Mouse (Mus musculus) layer of hippocampus, postnatal 36 days (tissue): ENCODE measurements around the gene Sema3b. TPM values are rescaled to one million over a fixed set of nuclear protein-coding genes. Genes with fewer than 3 reads are reported as not detected.
"Not testable (repeated sequence)": the region's sequence is repeated elsewhere in the genome, so short reads cannot be mapped to it uniquely, and the experiment has no call there.

Experiments used
- DNase-seq, 2 experiments: peaks; one replicate each; pipeline ENCODE4 v3.0.0; 2022
- total RNA-seq, 2 experiments: library from RNA; stranded (reverse); gene quantifications; 2 replicates each; pipeline ENCODE4 v1.2.3; 2021

Gene Sema3b
- total RNA-seq, 2 experiments from 2014 or later = 1.7 to 2.2 TPM

GRCm38 (mm10) chr9:107587833-107588639, 21.0 kb downstream of the Sema3b start:
- no peak for DNase-seq

- DNase-seq = peak; percentile 97 to 98
Measured at GRCm38 (mm10) chr9:107586974-107587832, 21.8 kb downstream of the Sema3b start, which contains the start of gene Ifrd2. Gene Ifrd2 (plus strand): TSS chr9:107587642.

- DNase-seq = no peak
Measured at GRCm38 (mm10) chr9:107586504-107586903, 22.5 kb downstream of the Sema3b start.

- DNase-seq = peak in 1 of 2 experiments; percentile 1
Measured at GRCm38 (mm10) chr9:107583174-107583573, 25.9 kb downstream of the Sema3b start.

- DNase-seq = peak in 1 of 2 experiments; percentile 1
Measured at GRCm38 (mm10) chr9:107582509-107583062, 26.4 kb downstream of the Sema3b start.

- no peak for DNase-seq
Measured at GRCm38 (mm10) chr9:107581584-107581983, 27.4 kb downstream of the Sema3b start.

GRCm38 (mm10) chr9:107580501-107581317, 28.3 kb downstream of the Sema3b start, which contains the start of gene Hyal3:
Gene Hyal3 (plus strand): TSS chr9:107580818.
- peak; percentile 88 to 90 for DNase-seq

GRCm38 (mm10) chr9:107579023-107579900, 29.8 kb downstream of the Sema3b start:
- DNase-seq = no peak

- no peak for DNase-seq
Measured at GRCm38 (mm10) chr9:107578587-107578986, 30.4 kb downstream of the Sema3b start, which contains the start of gene Naa80. Gene Naa80 (plus strand): TSS chr9:107578887.

- DNase-seq = no peak
Measured at GRCm38 (mm10) chr9:107577871-107578270, 31.2 kb downstream of the Sema3b start.

- DNase-seq = peak; percentile 47 to 49
Measured at GRCm38 (mm10) chr9:107576357-107577107, 32.5 kb downstream of the Sema3b start, which contains the start of gene Hyal1. Gene Hyal1 (plus strand): TSS chr9:107576927.

- no peak for DNase-seq
Measured at GRCm38 (mm10) chr9:107575579-107576356, 33.3 kb downstream of the Sema3b start.

- DNase-seq = not testable (repeated sequence)
Measured at GRCm38 (mm10) chr9:107573774-107574173, 35.3 kb downstream of the Sema3b start.

- no peak for DNase-seq
Measured at GRCm38 (mm10) chr9:107572327-107572662, 36.7 kb downstream of the Sema3b start.

- no peak for DNase-seq
Measured at GRCm38 (mm10) chr9:107571534-107572326, 37.3 kb downstream of the Sema3b start.

- DNase-seq = no peak
Measured at GRCm38 (mm10) chr9:107570845-107571244, 38.2 kb downstream of the Sema3b start.

GRCm38 (mm10) chr9:107570016-107570415, 39.0 kb downstream of the Sema3b start:
- DNase-seq = no peak

GRCm38 (mm10) chr9:107569270-107569669, 39.8 kb downstream of the Sema3b start:
- DNase-seq = no peak
